ENCODE assay signal across 25 mouse cellular contexts in the genomic region with DNA sequence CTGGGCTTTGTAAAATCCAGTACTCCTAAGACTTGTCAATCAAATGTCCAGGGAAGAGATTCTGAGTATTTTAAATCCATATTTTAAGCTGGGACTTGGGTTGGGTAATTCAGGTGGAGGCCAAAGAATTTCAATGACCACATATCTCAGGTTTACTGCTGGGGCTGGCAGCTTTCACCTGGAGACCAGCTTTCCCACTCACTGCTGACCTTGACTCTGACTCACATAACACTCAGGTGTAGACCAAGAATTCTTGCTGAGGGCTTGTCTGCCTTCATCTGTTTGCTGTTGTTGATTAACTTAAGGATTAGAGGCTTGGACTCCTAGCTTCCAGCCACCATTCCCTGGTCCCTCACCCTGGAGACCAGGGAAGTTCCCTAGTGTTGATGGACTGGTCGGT.
A peak's percentile ranks its signal among the peaks of the same experiment; 100 is the strongest.
DNase-seq lines count a peak whose midpoint lies in the region; TF ChIP-seq lines count a peak whose summit lies in the region.
"Had no signal": no experiment of that assay in that cellular context is flagged by ENCODE, and none has a peak within 500 bp of the region (broad histone marks: within the 10 kb centered on the region; RNA-seq: fewer than 3 reads in every experiment).

No protein-coding gene starts in this region.

- H3K4me1 ChIP-seq in kidney, adult 2 months (ENCODE audit: control insufficient read depth, insufficient read depth, low read length): no peaks in the 10 kb centered on the region
- H3K4me1 ChIP-seq in embryonic fibroblast, embryonic 13.5 days (ENCODE audit: control insufficient read depth, insufficient read depth, low read length): peaks cover 9% of the 10 kb centered on the region; the same call in 1 of the 2 replicates
- peaks cover 21% of the 10 kb centered on the region for H3K4me1 ChIP-seq in limb, embryonic 10.5 days
- H3K4me1 ChIP-seq: embryonic facial prominence, embryonic 12.5 days; embryonic facial prominence, embryonic 15.5 days; forebrain, embryonic 12.5 days; forebrain, embryonic 15.5 days had no signal

- peak; percentile 35 for DNase-seq in kidney, adult 2 months
- DNase-seq in kidney, postnatal 10 days: no peak
- DNase-seq in kidney, postnatal 36 days: peak; percentile 4 to 9
- DNase-seq in kidney, postnatal 25 days: no peak
- no peak for DNase-seq in limb, embryonic 10.5 days (ENCODE audit: low spot score)
- DNase-seq: adrenal gland, adult 2 months; adrenal gland, postnatal 14 days; cerebellum, adult 11 months; cerebellum, adult 2 months; cerebellum, adult 9-11 months; cerebellum, postnatal 25 days; gastrocnemius, postnatal 10 days; gastrocnemius, postnatal 36 days; heart, adult 2 months; heart, postnatal 14 days; heart, postnatal 4 days had no signal

- H3K27me3 ChIP-seq in kidney, adult 2 months (replicated peaks; ENCODE audit: control insufficient read depth, insufficient read depth, low read length): no peaks in the 10 kb centered on the region
- H3K27me3 ChIP-seq in limb, embryonic 10.5 days (ENCODE audit: low read depth, poor library complexity, severe bottlenecking): no peaks in the 10 kb centered on the region
- H3K27me3 ChIP-seq: embryonic facial prominence, embryonic 12.5 days; embryonic facial prominence, embryonic 15.5 days; forebrain, embryonic 12.5 days; forebrain, embryonic 15.5 days; heart, embryonic 13.5 days had no signal

- H3K27ac ChIP-seq in kidney, adult 2 months (ENCODE audit: insufficient read depth, low read depth, low read length): no peak overlapping the region
- peak overlapping the region; percentile 99 for H3K27ac ChIP-seq in embryonic fibroblast, embryonic 13.5 days (ENCODE audit: insufficient read depth, low read length)
- 0 out of 2 replicates have a peak overlapping the region, but pooled peaks have one; percentile 16 for H3K27ac ChIP-seq in limb, embryonic 10.5 days
- H3K27ac ChIP-seq: embryonic facial prominence, embryonic 12.5 days; embryonic facial prominence, embryonic 15.5 days; forebrain, embryonic 12.5 days; forebrain, embryonic 15.5 days; heart, adult 2 months; heart, embryonic 13.5 days; hindbrain, embryonic 14.5 days had no signal

- no peaks in the 10 kb centered on the region for H3K9me3 ChIP-seq in limb, embryonic 10.5 days (replicated peaks)
- H3K9me3 ChIP-seq: embryonic facial prominence, embryonic 12.5 days; embryonic facial prominence, embryonic 15.5 days; forebrain, embryonic 12.5 days; forebrain, embryonic 15.5 days; heart, embryonic 10.5 days had no signal

- H3K4me3 ChIP-seq in kidney, adult 2 months (ENCODE audit: insufficient read depth, low read depth, low read length): no peak overlapping the region
- no peak overlapping the region for H3K4me3 ChIP-seq in embryonic fibroblast, embryonic 13.5 days (ENCODE audit: insufficient read depth, low read length)
- H3K4me3 ChIP-seq in limb, embryonic 10.5 days: no peak overlapping the region
- H3K4me3 ChIP-seq: embryonic facial prominence, embryonic 12.5 days; embryonic facial prominence, embryonic 15.5 days; erythroblast, embryonic 14.5 days; forebrain, embryonic 12.5 days; forebrain, embryonic 15.5 days; heart, adult 2 months; heart, embryonic 10.5 days; heart, embryonic 13.5 days had no signal

- TF ChIP-seq CTCF in kidney, adult 2 months (conservative IDR thresholded peaks at IDR 0.05; ENCODE audit: insufficient read depth, insufficient read length, low read depth, low read length): no peak
- no peak for TF ChIP-seq CTCF in embryonic fibroblast, embryonic 13.5 days (IDR thresholded peaks at IDR 0.05; ENCODE audit: borderline replicate concordance, insufficient read depth, low read length)

- no peaks in the 10 kb centered on the region for H3K36me3 ChIP-seq in kidney, adult 2 months (ENCODE audit: control insufficient read depth, insufficient read depth, low read length)
- H3K36me3 ChIP-seq in limb, embryonic 10.5 days: no peaks in the 10 kb centered on the region
- H3K36me3 ChIP-seq: embryonic facial prominence, embryonic 12.5 days; embryonic facial prominence, embryonic 15.5 days; forebrain, embryonic 12.5 days; forebrain, embryonic 15.5 days; heart, embryonic 10.5 days; heart, embryonic 13.5 days had no signal

- 71% methylated on average over 1 of the region's 1 CpGs for WGBS in kidney, adult 2 months
- WGBS in limb, embryonic 10.5 days: 100% methylated on average over 1 of the region's 1 CpGs

- TF ChIP-seq POLR2A in kidney, adult 2 months (IDR thresholded peaks at IDR 0.05; ENCODE audit: low read depth, low read length): no peak
- TF ChIP-seq POLR2A in embryonic fibroblast, embryonic 13.5 days (IDR thresholded peaks at IDR 0.05; ENCODE audit: low read depth, low read length): no peak

Comparison
In these comparisons a context has a peak if more than half of its experiments do, and no peak if none do; other contexts are left out.
1. DNase-seq: peak in kidney, adult 2 months (single experiment) and kidney, postnatal 36 days (2 of 2); none in kidney, postnatal 10 days (single experiment), kidney, postnatal 25 days (0 of 2) and limb, embryonic 10.5 days (single experiment).